Mouse (Mus musculus): Measurements from ENCODE around the gene Thtpa.

The Thtpa gene

DNA sequence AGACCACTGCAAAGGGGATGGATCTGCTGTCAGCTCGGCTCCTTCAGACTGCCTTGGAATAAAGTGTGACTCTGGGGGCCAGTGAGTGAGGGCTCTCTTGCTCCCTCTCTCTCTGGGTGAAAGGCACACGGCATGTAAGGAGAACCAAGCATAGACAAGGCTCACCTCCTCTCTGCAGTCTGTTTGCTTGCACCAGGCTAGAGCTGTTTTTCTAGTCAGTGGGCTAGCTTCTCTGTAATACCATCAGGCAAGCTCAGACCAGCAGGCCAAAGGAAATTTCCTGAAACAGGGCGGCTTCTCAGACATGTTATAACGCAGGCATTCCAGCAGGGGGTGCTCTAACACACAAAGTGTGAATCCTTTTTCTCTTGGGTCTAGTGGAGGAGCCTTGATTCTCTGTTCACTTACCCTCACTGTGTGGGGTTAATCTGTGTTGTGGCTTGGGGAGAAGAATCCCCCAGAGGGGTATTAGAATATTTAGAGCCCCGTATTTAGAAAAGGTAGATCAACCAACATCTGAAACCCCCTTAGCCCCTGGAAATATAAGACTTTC, 53.9 kb downstream of the Thtpa start:
- DNase-seq = peak; percentile 58

Data from thymus, postnatal 25 days (tissue).